Mouse (Mus musculus) intestine, postnatal 0 days (tissue): ENCODE data around the gene Rapgef5. TPM values are rescaled to one million over a fixed set of nuclear protein-coding genes. Genes with fewer than 3 reads are reported as not detected.

ENCODE experiments used
- ATAC-seq: fragments of 200-750 bp; cut with Nextera tagmentation; 2 replicates; pipeline ENCODE4 v1.8.0; 2017; ENCODE audit warnings: mild to moderate bottlenecking, moderate TSS enrichment, moderate library complexity
- H3K27ac ChIP-seq: fragments of 300-500 bp; sonication (generic); 2 replicates; pipeline ENCODE4 v1.5.1; 2014; ENCODE audit warnings: mild to moderate bottlenecking, low read depth, low read length, moderate library complexity
- H3K27me3 ChIP-seq: fragments of 300-500 bp; sonication (generic); replicated peaks from 2 replicates; pipeline ENCODE4 v1.6.1; 2014; ENCODE audit warnings: low read length, mixed read lengths; ENCODE audit not compliant: control insufficient read depth, insufficient read depth
- H3K36me3 ChIP-seq: fragments of 300-500 bp; sonication (generic); 2 replicates; pipeline ENCODE4 v1.6.1; 2014; ENCODE audit warnings: mild to moderate bottlenecking, moderate library complexity; ENCODE audit not compliant: control insufficient read depth, insufficient read depth
- H3K4me1 ChIP-seq: fragments of 300-500 bp; sonication (generic); replicated peaks from 2 replicates; pipeline ENCODE4 v1.6.1; 2014; ENCODE audit warnings: antibody characterized with exemption, low read length, mixed read lengths; ENCODE audit not compliant: control insufficient read depth, insufficient read depth
- H3K4me2 ChIP-seq: fragments of 300-500 bp; sonication (generic); replicated peaks from 2 replicates; pipeline ENCODE4 v1.6.1; 2014; ENCODE audit warnings: low read depth, mild to moderate bottlenecking, moderate library complexity
- H3K4me3 ChIP-seq: fragments of 300-500 bp; sonication (generic); 2 replicates; pipeline ENCODE4 v1.5.1; 2014; ENCODE audit warnings: low read depth, low read length
- H3K9ac ChIP-seq: fragments of 300-500 bp; sonication (generic); 2 replicates; pipeline ENCODE4 v1.6.1; 2014; ENCODE audit warnings: mild to moderate bottlenecking, low read depth, low read length
- H3K9me3 ChIP-seq: fragments of 300-500 bp; sonication (generic); 2 replicates; pipeline ENCODE4 v1.6.1; 2016; ENCODE audit warnings: mixed run types; ENCODE audit not compliant: control insufficient read depth
- CTCF ChIP-seq: sonication (generic); IDR thresholded peaks from 2 replicates; pipeline ENCODE4 v1.5.1; 2016; ENCODE audit warnings: low read depth, mild to moderate bottlenecking, control low read depth, antibody characterized with exemption, moderate library complexity
- WGBS: fragments of 180-500 bp; shearing (Covaris S2); extraction: QIAGEN DNeasy Blood & Tissue Kit; methylation state at CpG from one replicate; pipeline ENCODE4 v1.1.7; 2014; 5-methylcytosine and 5-hydroxymethylcytosine counted together
- polyA plus RNA-seq: library from polyadenylated mRNA; unstranded; fragments of >200 nt; fragmentation: Nextera tagmentation; extraction: Ambion mirVana; gene quantifications from 2 replicates; pipeline ENCODE4 v1.2.1, GENCODE M21; 2015

Gene Rapgef5
- polyA plus RNA-seq, 1 experiment from 2014 or later = 3.7 TPM

GRCm38 (mm10) chr12:117686732-117687131, 170.5 kb downstream of the Rapgef5 start:
- no peak for ATAC-seq
- Histone ChIP-seq H3K9ac (no peak overlapping the region), H3K4me3 (no peak overlapping the region), H3K4me1 (no peaks in the 10 kb centered on the region), H3K9me3 (no peaks in the 10 kb centered on the region), H3K4me2 (no peak overlapping the region), H3K27me3 (no peaks in the 10 kb centered on the region), H3K27ac (no peak overlapping the region), H3K36me3 (no peaks in the 10 kb centered on the region; the same call in 1 of the 2 replicates)
- 82% methylated on average over 3 of the region's 3 CpGs for WGBS
- no peak for TF ChIP-seq CTCF

- Histone ChIP-seq H3K27me3 (no peaks in the 10 kb centered on the region), H3K4me1 (no peaks in the 10 kb centered on the region), H3K9me3 (no peaks in the 10 kb centered on the region), H3K9ac (no peak overlapping the region), H3K27ac (no peak overlapping the region), H3K4me2 (peak overlapping the region; percentile 57), H3K4me3 (peak overlapping the region; percentile 16; the same call in 1 of the 2 replicates), H3K36me3 (no peaks in the 10 kb centered on the region; the same call in 1 of the 2 replicates)
- TF ChIP-seq CTCF = no peak
- 19% methylated on average over 32 of the region's 32 CpGs for WGBS
- ATAC-seq = no peak
These were observed 172.6 kb downstream of the Rapgef5 start for GRCm38 (mm10) chr12:117688655-117689548.

- no peak for TF ChIP-seq CTCF
- ATAC-seq = no peak
- Histone ChIP-seq H3K4me1 (no peaks in the 10 kb centered on the region), H3K36me3 (no peaks in the 10 kb centered on the region; the same call in 1 of the 2 replicates), H3K9ac (no peak overlapping the region), H3K4me2 (no peak overlapping the region), H3K27ac (no peak overlapping the region), H3K9me3 (no peaks in the 10 kb centered on the region), H3K27me3 (no peaks in the 10 kb centered on the region), H3K4me3 (no peak overlapping the region)
- WGBS = 81% methylated on average over 5 of the region's 5 CpGs
These were observed 175.1 kb downstream of the Rapgef5 start for GRCm38 (mm10) chr12:117691336-117691735.

GRCm38 (mm10) chr12:117692775-117693174, 176.5 kb downstream of the Rapgef5 start:
- 73% methylated on average over 1 of the region's 1 CpGs for WGBS
- no peak for TF ChIP-seq CTCF

GRCm38 (mm10) chr12:117699950-117700665, 183.8 kb downstream of the Rapgef5 start:
- no peaks in the 10 kb centered on the region for H3K27me3 ChIP-seq
- no peaks in the 10 kb centered on the region for H3K36me3 ChIP-seq
- no peaks in the 10 kb centered on the region for H3K4me1 ChIP-seq
- no peak overlapping the region for H3K4me2 ChIP-seq
- no peaks in the 10 kb centered on the region for H3K9me3 ChIP-seq
- ATAC-seq = no peak
- H3K9ac ChIP-seq = no peak overlapping the region
- H3K27ac ChIP-seq = no peak overlapping the region
- WGBS = 83% methylated on average over 3 of the region's 3 CpGs
- no peak for TF ChIP-seq CTCF
- H3K4me3 ChIP-seq = no peak overlapping the region

More at GRCm38 (mm10) chr12:117692775-117693174, 176.5 kb downstream of the Rapgef5 start:
- no peaks in the 10 kb centered on the region for H3K27me3 ChIP-seq
- no peaks in the 10 kb centered on the region for H3K4me1 ChIP-seq
- no peak overlapping the region for H3K27ac ChIP-seq
- no peaks in the 10 kb centered on the region for H3K9me3 ChIP-seq
- no peak overlapping the region for H3K4me2 ChIP-seq
- no peak overlapping the region for H3K4me3 ChIP-seq
- no peaks in the 10 kb centered on the region; the same call in 1 of the 2 replicates for H3K36me3 ChIP-seq
- no peak overlapping the region for H3K9ac ChIP-seq
- ATAC-seq = no peak

GRCm38 (mm10) chr12:117700927-117701326, 184.6 kb downstream of the Rapgef5 start:
- H3K27me3 ChIP-seq = no peaks in the 10 kb centered on the region
- H3K4me1 ChIP-seq = no peaks in the 10 kb centered on the region
- no peaks in the 10 kb centered on the region for H3K36me3 ChIP-seq
- TF ChIP-seq CTCF = no peak
- H3K27ac ChIP-seq = no peak overlapping the region
- H3K4me2 ChIP-seq = no peak overlapping the region
- H3K9ac ChIP-seq = no peak overlapping the region
- WGBS = 77% methylated on average over 6 of the region's 6 CpGs
- H3K9me3 ChIP-seq = no peaks in the 10 kb centered on the region
- ATAC-seq = no peak
- H3K4me3 ChIP-seq = no peak overlapping the region
